Comparison of ENCODE assay signal across 12 mouse cellular contexts in genomic region chr8:119623061-119623460, GRCm38 (mm10). TPM values are rescaled to one million over a fixed set of nuclear protein-coding genes. Genes with fewer than 3 reads are reported as not detected.
"Had no signal": no experiment of that assay in that cellular context is flagged by ENCODE, and none has a peak within 500 bp of the region (broad histone marks: within the 10 kb centered on the region; RNA-seq: fewer than 3 reads in every experiment).

No protein-coding gene starts in this region.

- DNase-seq: liver, postnatal 0 days; lung, adult 2 months; lung, postnatal 14 days; lung, postnatal 36 days; right cerebral cortex, postnatal 14 days; spleen, adult 18-20 months; thymus, adult 18-20 months; thymus, postnatal 14 days; thymus, postnatal 36 days had no signal

RNA-seq across cellular contexts. Expression of gene Adad2, which starts 10.5 kb away (rescaled TPM):
- total RNA-seq: megakaryocyte progenitor cell, adult 5-6 weeks; monocyte, adult 5-6 weeks; neutrophil, adult 5-6 weeks had no signal

RNA-seq across cellular contexts. Expression of gene Kcng4, which starts 12.4 kb away (rescaled TPM):
- total RNA-seq: megakaryocyte progenitor cell, adult 5-6 weeks; monocyte, adult 5-6 weeks; neutrophil, adult 5-6 weeks had no signal

RNA-seq across cellular contexts. Expression of gene Wfdc1, which starts 43.1 kb away (rescaled TPM):
- total RNA-seq: megakaryocyte progenitor cell, adult 5-6 weeks; monocyte, adult 5-6 weeks; neutrophil, adult 5-6 weeks had no signal

RNA-seq across cellular contexts. Expression of gene Dnaaf1, which starts 48.0 kb away (rescaled TPM):
- total RNA-seq: monocyte, adult 5-6 weeks; neutrophil, adult 5-6 weeks had no signal
